Comparison of ENCODE assay signal across 10 mouse cellular contexts in genomic region chr1:43143284-43143683, GRCm38 (mm10). TPM values are rescaled to one million over a fixed set of nuclear protein-coding genes. Genes with fewer than 3 reads are reported as not detected.
DNase-seq lines count a peak whose midpoint lies in the region; ATAC-seq and TF ChIP-seq lines count a peak whose summit lies in the region.
"Had no signal": no experiment of that assay in that cellular context is flagged by ENCODE, and none has a peak within 500 bp of the region (broad histone marks: within the 10 kb centered on the region; RNA-seq: fewer than 3 reads in every experiment).

No protein-coding gene starts in this region.

- peaks cover 22% of the 10 kb centered on the region for H3K36me3 ChIP-seq in heart, embryonic 15.5 days
- peaks cover 3% of the 10 kb centered on the region; the same call in 1 of the 2 replicates for H3K36me3 ChIP-seq in midbrain, postnatal 0 days (ENCODE audit: insufficient read depth, low read length)
- H3K36me3 ChIP-seq in midbrain, embryonic 16.5 days (ENCODE audit: control insufficient read depth, insufficient read depth, low read length) = no peaks in the 10 kb centered on the region
- H3K36me3 ChIP-seq in splenic B cell, adult 2 months (ENCODE audit: control insufficient read depth, insufficient read depth, low read length, poor library complexity, severe bottlenecking) = no peaks in the 10 kb centered on the region
- H3K36me3 ChIP-seq: midbrain, embryonic 10.5 days had no signal

- no peaks in the 10 kb centered on the region for H3K27me3 ChIP-seq in heart, embryonic 15.5 days
- H3K27me3 ChIP-seq in midbrain, postnatal 0 days (ENCODE audit: insufficient read depth, low read length) = no peaks in the 10 kb centered on the region
- H3K27me3 ChIP-seq in midbrain, embryonic 16.5 days (ENCODE audit: control insufficient read depth, insufficient read depth, low read depth, low read length) = no peaks in the 10 kb centered on the region
- no peaks in the 10 kb centered on the region for H3K27me3 ChIP-seq in splenic B cell, adult 2 months (ENCODE audit: control insufficient read depth, insufficient read depth, low read length, poor library complexity, severe bottlenecking)

- peaks cover 65% of the 10 kb centered on the region for H3K4me1 ChIP-seq in heart, embryonic 15.5 days (replicated peaks)
- H3K4me1 ChIP-seq in midbrain, postnatal 0 days (ENCODE audit: insufficient read depth, low read length) = no peaks in the 10 kb centered on the region
- no peaks in the 10 kb centered on the region for H3K4me1 ChIP-seq in midbrain, embryonic 16.5 days (ENCODE audit: control insufficient read depth, insufficient read depth, low read length)
- no peaks in the 10 kb centered on the region; the same call in 1 of the 2 replicates for H3K4me1 ChIP-seq in bone marrow, adult 2 months (ENCODE audit: control insufficient read depth, insufficient read depth, low read length)
- H3K4me1 ChIP-seq: midbrain, embryonic 10.5 days had no signal

- peak overlapping the region; percentile 61 for H3K27ac ChIP-seq in heart, embryonic 15.5 days
- no peak overlapping the region for H3K27ac ChIP-seq in midbrain, postnatal 0 days (ENCODE audit: low read depth, low read length)
- H3K27ac ChIP-seq in midbrain, embryonic 16.5 days (ENCODE audit: low read length) = no peak overlapping the region
- H3K27ac ChIP-seq in bone marrow, adult 2 months (ENCODE audit: control insufficient read depth, insufficient read depth, low read depth, low read length, poor library complexity) = no peak overlapping the region
- H3K27ac ChIP-seq: midbrain, embryonic 10.5 days had no signal

- no peak overlapping the region for H3K4me2 ChIP-seq in heart, embryonic 15.5 days
- H3K4me2 ChIP-seq in midbrain, postnatal 0 days (ENCODE audit: low read depth, low read length, poor library complexity, severe bottlenecking) = no peak overlapping the region
- H3K4me2 ChIP-seq in midbrain, embryonic 16.5 days (ENCODE audit: low read length) = no peak overlapping the region

- no peak overlapping the region for H3K4me3 ChIP-seq in heart, embryonic 15.5 days
- no peak overlapping the region for H3K4me3 ChIP-seq in midbrain, postnatal 0 days (ENCODE audit: low read depth, low read length)
- H3K4me3 ChIP-seq in midbrain, embryonic 16.5 days (ENCODE audit: low read depth, low read length) = no peak overlapping the region
- no peak overlapping the region for H3K4me3 ChIP-seq in bone marrow, adult 2 months (replicated peaks; ENCODE audit: control insufficient read depth, low read depth, low read length)
- H3K4me3 ChIP-seq: midbrain, embryonic 10.5 days had no signal

- no peak for DNase-seq in heart, adult 9 months (ENCODE audit: low spot score in 2 of 2)
- DNase-seq in midbrain, postnatal 0 days (ENCODE audit: low spot score) = peak; percentile 69
- peak; percentile 17 for DNase-seq in splenic B cell, adult 2 months (ENCODE audit: low read depth, low spot score)
- DNase-seq in right cerebral cortex, postnatal 25 days = no peak
- DNase-seq: cerebellum, postnatal 25 days; thymus, postnatal 36 days had no signal

- TF ChIP-seq POLR2A in bone marrow, adult 2 months (IDR thresholded peaks at IDR 0.05; ENCODE audit: borderline replicate concordance, control insufficient read depth, low read depth, low read length) = no peak

- TF ChIP-seq CTCF in midbrain, postnatal 0 days (IDR thresholded peaks at IDR 0.05) = peak; percentile 79
- TF ChIP-seq CTCF in bone marrow, adult 2 months (IDR thresholded peaks at IDR 0.05; ENCODE audit: control insufficient read depth, insufficient read depth, low read length) = peak; percentile 27; the same call in 1 of the 2 replicates

- H3K9me3 ChIP-seq in heart, embryonic 15.5 days (replicated peaks) = no peaks in the 10 kb centered on the region
- H3K9me3 ChIP-seq in midbrain, postnatal 0 days (ENCODE audit: low read length) = no peaks in the 10 kb centered on the region
- H3K9me3 ChIP-seq in midbrain, embryonic 16.5 days (replicated peaks; ENCODE audit: control insufficient read depth, low read length, poor library complexity, severe bottlenecking) = no peaks in the 10 kb centered on the region
- H3K9me3 ChIP-seq: midbrain, embryonic 10.5 days had no signal

- no peak for ATAC-seq in heart, embryonic 15.5 days (replicated peaks; ENCODE audit: insufficient number of reproducible peaks, insufficient read depth, low FRiP score, low read depth)
- ATAC-seq in midbrain, postnatal 0 days (ENCODE audit: low FRiP score) = no peak
- no peak for ATAC-seq in midbrain, embryonic 16.5 days

- WGBS in heart, embryonic 15.5 days = 62% methylated on average over 4 of the region's 4 CpGs
- WGBS in midbrain, postnatal 0 days = 82% methylated on average over 4 of the region's 4 CpGs
- 88% methylated on average over 4 of the region's 4 CpGs for WGBS in midbrain, embryonic 16.5 days
- 75% methylated on average over 4 of the region's 4 CpGs for WGBS in bone marrow, adult 2 months

- no peak overlapping the region for H3K9ac ChIP-seq in heart, embryonic 15.5 days
- no peak overlapping the region for H3K9ac ChIP-seq in midbrain, postnatal 0 days (replicated peaks; ENCODE audit: low read length, poor library complexity, severe bottlenecking)
- no peak overlapping the region for H3K9ac ChIP-seq in midbrain, embryonic 16.5 days (ENCODE audit: low read depth, low read length)

RNA-seq across cellular contexts. Expression of gene AI597479, which starts 44.8 kb away (rescaled TPM):
- 20.0 and 22.6 TPM in 2 replicates for polyA plus RNA-seq in heart, embryonic 15.5 days (2015; fragmentation: Nextera tagmentation; extraction: Ambion mirVana)
- 36.8 and 43.6 TPM in 2 replicates for total RNA-seq in midbrain, postnatal 0 days (2014; rRNA removed)
- polyA plus RNA-seq in midbrain, postnatal 0 days (2015; fragmentation: Nextera tagmentation; extraction: Ambion mirVana) = 36.6 and 38.3 TPM in 2 replicates
- 57.5 and 59.9 TPM in 2 replicates for polyA plus RNA-seq in midbrain, embryonic 16.5 days (2015; fragmentation: Nextera tagmentation; extraction: Ambion mirVana)
- polyA plus RNA-seq in bone marrow, adult 2 months (2011; ENCODE audit: insufficient read depth, insufficient read length, low replicate concordance, missing spikeins) = 5.1 and 5.9 TPM in 2 replicates

RNA-seq across cellular contexts. Expression of gene Tgfbrap1, which starts 44.8 kb away (rescaled TPM):
- 6.2 and 7.4 TPM in 2 replicates for polyA plus RNA-seq in heart, embryonic 15.5 days (2015; fragmentation: Nextera tagmentation; extraction: Ambion mirVana)
- total RNA-seq in midbrain, postnatal 0 days (2014; rRNA removed) = 45.6 and 47.2 TPM in 2 replicates
- 15.7 and 16.9 TPM in 2 replicates for polyA plus RNA-seq in midbrain, postnatal 0 days (2015; fragmentation: Nextera tagmentation; extraction: Ambion mirVana)
- polyA plus RNA-seq in midbrain, embryonic 16.5 days (2015; fragmentation: Nextera tagmentation; extraction: Ambion mirVana) = 17.6 and 17.8 TPM in 2 replicates
- 6.1 and 11.2 TPM in 2 replicates for polyA plus RNA-seq in bone marrow, adult 2 months (2011; ENCODE audit: insufficient read depth, insufficient read length, low replicate concordance, missing spikeins)

RNA-seq across cellular contexts. Expression of gene Fhl2, which starts 53.5 kb away (rescaled TPM):
- 298 and 363 TPM in 2 replicates for polyA plus RNA-seq in heart, embryonic 15.5 days (2015; fragmentation: Nextera tagmentation; extraction: Ambion mirVana)
- total RNA-seq in midbrain, postnatal 0 days (2014; rRNA removed) = 29.4 and 30.4 TPM in 2 replicates
- polyA plus RNA-seq in midbrain, postnatal 0 days (2015; fragmentation: Nextera tagmentation; extraction: Ambion mirVana) = 26.4 and 29.5 TPM in 2 replicates
- 22.3 and 26.2 TPM in 2 replicates for polyA plus RNA-seq in midbrain, embryonic 16.5 days (2015; fragmentation: Nextera tagmentation; extraction: Ambion mirVana)
- polyA plus RNA-seq in bone marrow, adult 2 months (2011; ENCODE audit: insufficient read depth, insufficient read length, low replicate concordance, missing spikeins) = 3.4 and 9.0 TPM in 2 replicates

Comparison
In these comparisons a context has a peak if more than half of its experiments do, and no peak if none do; other contexts are left out.
1. DNase-seq: peak in midbrain, postnatal 0 days (single experiment) and splenic B cell, adult 2 months (single experiment); none in heart, adult 9 months (0 of 2) and right cerebral cortex, postnatal 25 days (single experiment).